Mouse (Mus musculus): ENCODE results near the gene Gdpd3. TPM values are rescaled to one million over a fixed set of nuclear protein-coding genes. Genes with fewer than 3 reads are reported as not detected.
"Not testable (repeated sequence)": the region's sequence is repeated elsewhere in the genome, so short reads cannot be mapped to it uniquely, and the experiment has no call there.

The Gdpd3 gene
- total RNA-seq (2014; rRNA removed) = 1.2 and 2.5 TPM in 2 replicates
- 0.93 and 0.97 TPM in 2 replicates for polyA plus RNA-seq (2015; fragmentation: Nextera tagmentation; extraction: Ambion mirVana)

- Histone ChIP-seq H3K4me2 (ENCODE audit: low read depth) (no peak within 1 kb of the TSS), H3K27me3 (ENCODE audit: insufficient read depth, low read length) (no peaks in the 10 kb centered on the region), H3K4me1 (ENCODE audit: insufficient read depth) (peaks cover 14% of the 10 kb centered on the region), H3K9me3 (ENCODE audit: low read length) (no peaks in the 10 kb centered on the region), H3K4me3 (ENCODE audit: low read depth, low read length) (no peak within 1 kb of the TSS), H3K27ac (ENCODE audit: low read depth, low read length) (no peak within 1 kb of the TSS), H3K9ac (no peak within 1 kb of the TSS), H3K36me3 (ENCODE audit: insufficient read depth) (peaks cover 71% of the 10 kb centered on the region)
- TF ChIP-seq CTCF (IDR thresholded peaks at IDR 0.05; ENCODE audit: low read depth) = no peak
- ATAC-seq = no peak
- 90% methylated on average over 16 of the region's 16 CpGs for WGBS
- no peak for DNase-seq
Observed at GRCm38 (mm10) chr7:126766201-126766600, at the start of gene Gdpd3. Gdpd3 (plus strand) TSS chr7:126766334.

- Histone ChIP-seq H3K4me1 (ENCODE audit: insufficient read depth) (no peaks in the 10 kb centered on the region), H3K9ac (no peak overlapping the region), H3K9me3 (ENCODE audit: low read length) (no peaks in the 10 kb centered on the region), H3K27me3 (ENCODE audit: insufficient read depth, low read length) (no peaks in the 10 kb centered on the region), H3K36me3 (ENCODE audit: insufficient read depth) (no peaks in the 10 kb centered on the region), H3K4me2 (ENCODE audit: low read depth) (no peak overlapping the region), H3K27ac (ENCODE audit: low read depth, low read length) (no peak overlapping the region), H3K4me3 (ENCODE audit: low read depth, low read length) (no peak overlapping the region)
- 86% methylated on average over 3 of the region's 3 CpGs for WGBS
- TF ChIP-seq CTCF (IDR thresholded peaks at IDR 0.05; ENCODE audit: low read depth) = no peak
- DNase-seq = no peak
- ATAC-seq = no peak
Observed at GRCm38 (mm10) chr7:126717566-126717965, 48.6 kb upstream of the Gdpd3 start.

- TF ChIP-seq CTCF (IDR thresholded peaks at IDR 0.05; ENCODE audit: low read depth) = no peak
- 92% methylated on average over 5 of the region's 5 CpGs for WGBS
- H3K27me3 ChIP-seq (ENCODE audit: insufficient read depth, low read length) = no peaks in the 10 kb centered on the region
- H3K9ac ChIP-seq = no peak overlapping the region
- H3K4me2 ChIP-seq (ENCODE audit: low read depth) = no peak overlapping the region
- H3K4me3 ChIP-seq (ENCODE audit: low read depth, low read length) = no peak overlapping the region
- DNase-seq = no peak
- H3K27ac ChIP-seq (ENCODE audit: low read depth, low read length) = no peak overlapping the region
- no peak for ATAC-seq
- no peaks in the 10 kb centered on the region for H3K4me1 ChIP-seq (ENCODE audit: insufficient read depth)
- no peaks in the 10 kb centered on the region for H3K9me3 ChIP-seq (ENCODE audit: low read length)
- no peaks in the 10 kb centered on the region for H3K36me3 ChIP-seq (ENCODE audit: insufficient read depth)
Observed at GRCm38 (mm10) chr7:126718787-126719337, 47.3 kb upstream of the Gdpd3 start.

- H3K9me3 ChIP-seq (ENCODE audit: low read length) = no peaks in the 10 kb centered on the region
- DNase-seq (no peak), ATAC-seq (no peak)
- H3K4me2 ChIP-seq (ENCODE audit: low read depth) = no peak overlapping the region
- no peak overlapping the region for H3K4me3 ChIP-seq (ENCODE audit: low read depth, low read length)
- H3K4me1 ChIP-seq (ENCODE audit: insufficient read depth) = no peaks in the 10 kb centered on the region
- 93% methylated on average over 13 of the region's 13 CpGs for WGBS
- H3K27ac ChIP-seq (ENCODE audit: low read depth, low read length) = no peak overlapping the region
- no peak overlapping the region for H3K9ac ChIP-seq
- no peaks in the 10 kb centered on the region for H3K27me3 ChIP-seq (ENCODE audit: insufficient read depth, low read length)
- no peaks in the 10 kb centered on the region for H3K36me3 ChIP-seq (ENCODE audit: insufficient read depth)
- TF ChIP-seq CTCF (IDR thresholded peaks at IDR 0.05; ENCODE audit: low read depth) = no peak
Observed at GRCm38 (mm10) chr7:126721635-126722034, 44.5 kb upstream of the Gdpd3 start.

- H3K4me1 ChIP-seq (ENCODE audit: insufficient read depth) = no peaks in the 10 kb centered on the region
- no peak overlapping the region for H3K9ac ChIP-seq
- H3K27me3 ChIP-seq (ENCODE audit: insufficient read depth, low read length) = no peaks in the 10 kb centered on the region
- H3K27ac ChIP-seq (ENCODE audit: low read depth, low read length) = no peak overlapping the region
- no peak for DNase-seq
- no peaks in the 10 kb centered on the region for H3K36me3 ChIP-seq (ENCODE audit: insufficient read depth)
- H3K9me3 ChIP-seq (ENCODE audit: low read length) = no peaks in the 10 kb centered on the region
- no peak overlapping the region for H3K4me2 ChIP-seq (ENCODE audit: low read depth)
- H3K4me3 ChIP-seq (ENCODE audit: low read depth, low read length) = no peak overlapping the region
- ATAC-seq = no peak
- TF ChIP-seq CTCF (IDR thresholded peaks at IDR 0.05; ENCODE audit: low read depth) = no peak
- 85% methylated on average over 3 of the region's 3 CpGs for WGBS
Observed at GRCm38 (mm10) chr7:126725077-126725476, 41.1 kb upstream of the Gdpd3 start.

GRCm38 (mm10) chr7:126725667-126726066 lies 40.5 kb upstream of the Gdpd3 start:
- no peak for TF ChIP-seq CTCF (IDR thresholded peaks at IDR 0.05; ENCODE audit: low read depth)
- WGBS = 84% methylated on average over 5 of the region's 5 CpGs
- H3K4me2 ChIP-seq (ENCODE audit: low read depth) = no peak overlapping the region
- H3K9me3 ChIP-seq (ENCODE audit: low read length) = no peaks in the 10 kb centered on the region
- no peak overlapping the region for H3K4me3 ChIP-seq (ENCODE audit: low read depth, low read length)
- ATAC-seq = no peak
- no peak overlapping the region for H3K9ac ChIP-seq
- no peaks in the 10 kb centered on the region for H3K4me1 ChIP-seq (ENCODE audit: insufficient read depth)
- H3K27me3 ChIP-seq (ENCODE audit: insufficient read depth, low read length) = no peaks in the 10 kb centered on the region
- H3K36me3 ChIP-seq (ENCODE audit: insufficient read depth) = no peaks in the 10 kb centered on the region
- no peak for DNase-seq
- no peak overlapping the region for H3K27ac ChIP-seq (ENCODE audit: low read depth, low read length)

GRCm38 (mm10) chr7:126730256-126730789 lies 35.8 kb upstream of the Gdpd3 start:
- not testable (repeated sequence) for DNase-seq; H3K27ac ChIP-seq (ENCODE audit: low read depth, low read length)

More at GRCm38 (mm10) chr7:126730256-126730789, 35.8 kb upstream of the Gdpd3 start:
- H3K9ac ChIP-seq; ATAC-seq; H3K36me3 ChIP-seq (ENCODE audit: insufficient read depth); H3K9me3 ChIP-seq (ENCODE audit: low read length); H3K4me1 ChIP-seq (ENCODE audit: insufficient read depth); H3K27me3 ChIP-seq (ENCODE audit: insufficient read depth, low read length); H3K4me3 ChIP-seq (ENCODE audit: low read depth, low read length); H3K4me2 ChIP-seq (ENCODE audit: low read depth): not testable (repeated sequence)
- 90% methylated on average over 4 of the region's 4 CpGs for WGBS

Data from forebrain, postnatal 0 days (tissue).